Mouse (Mus musculus) CH12.LX (cell line): Measurements from ENCODE around the gene AC140267.1. TPM values are rescaled to one million over a fixed set of nuclear protein-coding genes. Genes with fewer than 3 reads are reported as not detected.
A peak's percentile ranks its signal among the peaks of the same experiment; 100 is the strongest.

Source experiments
- DNase-seq: peaks from one replicate; pipeline ENCODE4 v3.0.0-alpha.2; 2013; ENCODE audit errors: extremely low read depth
- H3K27ac ChIP-seq: 2 replicates; pipeline ENCODE4 v1.5.1; 2012; ENCODE audit warnings: low read depth, mild to moderate bottlenecking, control low read depth, moderate library complexity; ENCODE audit not compliant: insufficient read depth
- H3K27me3 ChIP-seq: replicated peaks from 2 replicates; pipeline ENCODE3; 2012; ENCODE audit warnings: inconsistent platforms
- H3K36me3 ChIP-seq, 2 experiments: replicated peaks in 1 of 2; 2 replicates each; pipeline versions ENCODE3 to v1.6.1; 2012; ENCODE audit warnings: inconsistent platforms in 1 of 2, low read length in 1 of 2, mild to moderate bottlenecking in 1 of 2, mixed read lengths in 1 of 2, moderate library complexity in 1 of 2; ENCODE audit not compliant: control insufficient read depth in 1 of 2, insufficient read depth in 1 of 2
- H3K4me1 ChIP-seq, 2 experiments: 2 replicates each; pipeline ENCODE4 v1.6.1; 2012; ENCODE audit warnings: inconsistent platforms in 1 of 2, moderate library complexity in 1 of 2; ENCODE audit not compliant: insufficient read depth in 2 of 2, control insufficient read depth in 1 of 2
- H3K4me2 ChIP-seq: 2 replicates; pipeline ENCODE4 v1.6.1; 2012; ENCODE audit warnings: low read depth, mild to moderate bottlenecking, control low read depth; ENCODE audit not compliant: poor library complexity, insufficient read depth, severe bottlenecking
- H3K4me3 ChIP-seq, 3 experiments: fragments of 150-350 bp in 1 of 3; sonication (generic) in 1 of 3; replicated peaks in 1 of 3; 2 replicates each; pipeline versions ENCODE3 to v1.5.1; 2011 to 2012; ENCODE audit warnings: low read depth in 2 of 3, low read length in 2 of 3, mild to moderate bottlenecking in 2 of 3, moderate library complexity in 2 of 3, control low read depth in 1 of 3, improper control_type of control experiment in 1 of 3, inconsistent platforms in 1 of 3, mixed read lengths in 1 of 3; ENCODE audit not compliant: poor library complexity in 1 of 3
- H3K79me2 ChIP-seq: replicated peaks from 2 replicates; pipeline ENCODE4 v1.6.1; 2012; ENCODE audit warnings: mild to moderate bottlenecking, moderate library complexity; ENCODE audit not compliant: control insufficient read depth, poor library complexity, insufficient read depth, severe bottlenecking; ENCODE audit errors: extremely low read depth
- H3K9ac ChIP-seq: 2 replicates; pipeline ENCODE4 v1.6.1; 2012; ENCODE audit warnings: low read depth, mild to moderate bottlenecking, control low read depth, moderate library complexity; ENCODE audit not compliant: insufficient read depth
- H3K9me3 ChIP-seq: replicated peaks from 2 replicates; pipeline ENCODE3; 2012; ENCODE audit warnings: low read length, inconsistent platforms, mixed read lengths
- BHLHE40 ChIP-seq: IDR thresholded peaks from 2 replicates; pipeline ENCODE4 v1.6.1; 2011; ENCODE audit warnings: mild to moderate bottlenecking, low read depth, low read length, improper control_type of control experiment
- CHD1 ChIP-seq: IDR thresholded peaks from 2 replicates; pipeline ENCODE4 v1.6.1; 2012; ENCODE audit warnings: low read depth, low read length, improper control_type of control experiment, inconsistent platforms
- CHD2 ChIP-seq: IDR thresholded peaks from 2 replicates; pipeline ENCODE4 v1.6.1; 2011; ENCODE audit warnings: low read length, improper control_type of control experiment
- CTCF ChIP-seq, 2 experiments: IDR thresholded peaks in 1 of 2; conservative IDR thresholded peaks in 1 of 2; 2 replicates each; pipeline ENCODE4 v1.5.1; 2011 to 2012; ENCODE audit warnings: low read depth in 2 of 2, low read length in 2 of 2, improper control_type of control experiment in 1 of 2, inconsistent platforms in 1 of 2, mild to moderate bottlenecking in 1 of 2, moderate library complexity in 1 of 2
- E2F4 ChIP-seq: IDR thresholded peaks from 2 replicates; pipeline ENCODE4 v1.6.1; 2011; ENCODE audit warnings: low read depth, low read length, improper control_type of control experiment; ENCODE audit not compliant: insufficient replicate concordance
- ELF1 ChIP-seq: IDR thresholded peaks from 2 replicates; pipeline ENCODE4 v1.6.1; 2014; ENCODE audit warnings: low read depth, mild to moderate bottlenecking, inconsistent platforms, low read length, improper control_type of control experiment
- EP300 ChIP-seq: IDR thresholded peaks from 2 replicates; pipeline ENCODE4 v1.6.1; 2011; ENCODE audit warnings: low read length, improper control_type of control experiment
- ETS1 ChIP-seq: conservative IDR thresholded peaks from 2 replicates; pipeline ENCODE4 v1.6.1; 2012; ENCODE audit warnings: low read depth, mild to moderate bottlenecking, inconsistent platforms, low read length, improper control_type of control experiment, moderate library complexity
- GABPA ChIP-seq: IDR thresholded peaks from 2 replicates; pipeline ENCODE4 v1.6.1; 2012; ENCODE audit warnings: low read depth, low read length, improper control_type of control experiment, inconsistent platforms; ENCODE audit not compliant: insufficient replicate concordance
- HCFC1 ChIP-seq: IDR thresholded peaks from 2 replicates; pipeline ENCODE4 v1.6.1; 2012; ENCODE audit warnings: low read depth, mild to moderate bottlenecking, inconsistent platforms, low read length, improper control_type of control experiment
- IRF4 ChIP-seq: IDR thresholded peaks from 2 replicates; pipeline ENCODE4 v1.6.1; 2014; ENCODE audit warnings: low read depth, mild to moderate bottlenecking, inconsistent platforms, low read length, improper control_type of control experiment
- JUN ChIP-seq: IDR thresholded peaks from 2 replicates; pipeline ENCODE4 v1.6.1; 2011; ENCODE audit warnings: low read depth, mild to moderate bottlenecking, low read length, improper control_type of control experiment, moderate library complexity; ENCODE audit not compliant: insufficient read depth
- JUND ChIP-seq: conservative IDR thresholded peaks from 2 replicates; pipeline ENCODE4 v1.6.1; 2011; ENCODE audit warnings: low read depth, low read length, improper control_type of control experiment
- KAT2A ChIP-seq: IDR thresholded peaks from 2 replicates; pipeline ENCODE4 v1.6.1; 2012; ENCODE audit warnings: low read length, improper control_type of control experiment, inconsistent platforms; ENCODE audit not compliant: insufficient replicate concordance
- MAFK ChIP-seq: IDR thresholded peaks from 2 replicates; pipeline ENCODE4 v1.6.1; 2011; ENCODE audit warnings: low read length, improper control_type of control experiment; ENCODE audit not compliant: insufficient replicate concordance
- MAX ChIP-seq: IDR thresholded peaks from 2 replicates; pipeline ENCODE4 v1.6.1; 2011; ENCODE audit warnings: low read length, improper control_type of control experiment
- MAZ ChIP-seq: IDR thresholded peaks from 2 replicates; pipeline ENCODE4 v1.6.1; 2012; ENCODE audit warnings: low read depth, mild to moderate bottlenecking, inconsistent platforms, low read length, improper control_type of control experiment, moderate library complexity
- MEF2A ChIP-seq: IDR thresholded peaks from 2 replicates; pipeline ENCODE4 v1.6.1; 2014; ENCODE audit warnings: low read depth, mild to moderate bottlenecking, inconsistent platforms, low read length, improper control_type of control experiment, borderline replicate concordance
- MXI1 ChIP-seq: IDR thresholded peaks from 2 replicates; pipeline ENCODE4 v1.6.1; 2011; ENCODE audit warnings: mild to moderate bottlenecking, low read depth, low read length, improper control_type of control experiment
- MYC ChIP-seq: IDR thresholded peaks from 2 replicates; pipeline ENCODE4 v1.6.1; 2011; ENCODE audit warnings: low read depth, mild to moderate bottlenecking, improper control_type of control experiment, low read length
- NELFE ChIP-seq: IDR thresholded peaks from 2 replicates; pipeline ENCODE4 v1.6.1; 2011; ENCODE audit warnings: low read depth, low read length, improper control_type of control experiment
- NRF1 ChIP-seq: IDR thresholded peaks from 2 replicates; pipeline ENCODE4 v1.6.1; 2014; ENCODE audit warnings: low read depth, mild to moderate bottlenecking, inconsistent platforms, low read length, improper control_type of control experiment, moderate library complexity
- PAX5 ChIP-seq: IDR thresholded peaks from 2 replicates; pipeline ENCODE4 v1.6.1; 2012; ENCODE audit warnings: low read length, inconsistent platforms, mixed read lengths
- POLR2A ChIP-seq: IDR thresholded peaks from 2 replicates; pipeline ENCODE4 v1.6.1; 2011; ENCODE audit warnings: low read depth, mild to moderate bottlenecking, improper control_type of control experiment, low read length
- POLR2AphosphoS2 ChIP-seq: IDR thresholded peaks from 2 replicates; pipeline ENCODE4 v1.6.1; 2011; ENCODE audit warnings: low read depth, low read length, improper control_type of control experiment
- RAD21 ChIP-seq: IDR thresholded peaks from 2 replicates; pipeline ENCODE4 v1.6.1; 2011; ENCODE audit warnings: low read depth, mild to moderate bottlenecking, low read length, improper control_type of control experiment, moderate library complexity
- RCOR1 ChIP-seq: conservative IDR thresholded peaks from 2 replicates; pipeline ENCODE4 v1.6.1; 2012; ENCODE audit warnings: low read depth, mild to moderate bottlenecking, inconsistent platforms, low read length, improper control_type of control experiment
- SIN3A ChIP-seq: IDR thresholded peaks from 2 replicates; pipeline ENCODE4 v1.6.1; 2012; ENCODE audit warnings: low read length, improper control_type of control experiment, inconsistent platforms
- SMC3 ChIP-seq: IDR thresholded peaks from 2 replicates; pipeline ENCODE4 v1.6.1; 2011; ENCODE audit warnings: low read depth, low read length, improper control_type of control experiment
- TBP ChIP-seq: conservative IDR thresholded peaks from 2 replicates; pipeline ENCODE4 v1.6.1; 2011; ENCODE audit warnings: low read depth, low read length, improper control_type of control experiment
- TCF12 ChIP-seq: IDR thresholded peaks from 2 replicates; pipeline ENCODE4 v1.6.1; 2014; ENCODE audit warnings: low read depth, mild to moderate bottlenecking, inconsistent platforms, low read length, improper control_type of control experiment
- UBTF ChIP-seq: IDR thresholded peaks from 2 replicates; pipeline ENCODE4 v1.6.1; 2012; ENCODE audit warnings: low read depth, mild to moderate bottlenecking, inconsistent platforms, low read length, improper control_type of control experiment, moderate library complexity
- USF1 ChIP-seq: IDR thresholded peaks from 2 replicates; pipeline ENCODE4 v1.6.1; 2014; ENCODE audit warnings: low read depth, mild to moderate bottlenecking, inconsistent platforms, low read length, improper control_type of control experiment
- USF2 ChIP-seq: conservative IDR thresholded peaks from 2 replicates; pipeline ENCODE4 v1.6.1; 2011; ENCODE audit warnings: low read depth, low read length, improper control_type of control experiment
- ZC3H11A ChIP-seq: IDR thresholded peaks from 2 replicates; pipeline ENCODE4 v1.6.1; 2012; ENCODE audit warnings: low read depth, mild to moderate bottlenecking, inconsistent platforms, low read length, improper control_type of control experiment
- ZKSCAN1 ChIP-seq: IDR thresholded peaks from 2 replicates; pipeline ENCODE4 v1.6.1; 2012; ENCODE audit warnings: low read depth, inconsistent platforms, low read length, improper control_type of control experiment, borderline replicate concordance
- ZMIZ1 ChIP-seq: IDR thresholded peaks from 2 replicates; pipeline ENCODE4 v1.6.1; 2012; ENCODE audit warnings: low read depth, mild to moderate bottlenecking, inconsistent platforms, low read length, improper control_type of control experiment
- ZNF384 ChIP-seq: IDR thresholded peaks from 2 replicates; pipeline ENCODE4 v1.6.1; 2012; ENCODE audit warnings: low read depth, low read length, improper control_type of control experiment, inconsistent platforms
- dilution Hi-C: fragments of 300-500 bp; cut with MboI; formaldehyde crosslinking; loops from 2 replicates; pipeline ENCODE4 v1.14.3; 2020; ENCODE audit warnings: low sequenced_read_pairs; ENCODE audit not compliant: extremely low pct_unique_long_range_greater_than_20kb, extremely low pct_ligation_motif_present
- in situ Hi-C: fragments of 300-500 bp; cut with MboI; formaldehyde crosslinking; loops from 3 replicates; pipeline ENCODE4 v1.14.3; 2019; ENCODE audit warnings: low sequenced_read_pairs, low pct_ligation_motif_present, low pct_unique_long_range_greater_than_20kb, mixed read lengths
- polyA plus RNA-seq: library from polyadenylated mRNA; unstranded; fragments of >175 nt; gene quantifications from 2 replicates; pipeline ENCODE4 v1.2.1, GENCODE M21; 2012; ENCODE audit warnings: low read depth; ENCODE audit not compliant: insufficient read length
- total RNA-seq, 2 experiments: library from RNA; depleted of rRNA; stranded (reverse); fragments of 300-350 nt in 1 of 2; fragments of >200 nt in 1 of 2; gene quantifications; 2 replicates each; pipeline ENCODE4 v1.2.3; 2012 to 2014

AC140267.1 gene
- total and polyA plus RNA-seq, 3 experiments, result not detected

DNA sequence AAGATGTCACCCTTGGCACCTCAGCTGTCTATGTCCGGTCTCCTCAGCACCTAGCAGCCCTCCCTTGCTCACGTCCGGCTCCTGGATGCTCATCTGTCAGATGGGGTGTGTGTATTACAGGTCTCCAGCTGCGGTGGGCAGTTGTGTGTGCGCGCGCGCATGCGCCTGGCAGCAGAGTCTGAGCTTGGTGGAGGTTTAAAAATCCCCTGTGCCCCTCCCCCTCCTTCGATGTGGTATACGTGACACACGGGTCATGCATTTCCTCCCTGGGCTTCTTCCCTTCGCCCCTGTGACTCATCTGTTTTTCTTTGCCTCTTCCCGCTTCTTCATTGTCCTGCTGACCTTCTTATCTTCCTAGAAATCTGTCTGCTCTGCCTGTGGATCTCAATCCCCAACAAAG, 16.4 kb upstream of the AC140267.1 start:
- peak; percentile 96 for DNase-seq
- Histone ChIP-seq H3K4me3 (peak overlapping the region; percentile 49 to 61 (median 49)), H3K9ac (peak overlapping the region; percentile 77), H3K4me2 (peak overlapping the region; percentile 75), H3K27ac (peak overlapping the region; percentile 93), H3K27me3 (peaks cover 7% of the 10 kb centered on the region), H3K79me2 (no peaks in the 10 kb centered on the region), H3K36me3 (peaks cover 0 to 1% of the 10 kb centered on the region in 2 experiments), H3K4me1 (peaks cover 10 to 34% of the 10 kb centered on the region in 2 experiments), H3K9me3 (no peaks in the 10 kb centered on the region)
- in situ Hi-C loops (loop anchor here (5.0 kb wide), 1 partner anchor 38 kb away; the partner anchor contains the start of gene Atf4), dilution Hi-C loops (no loop called here)
- TF ChIP-seq UBTF (no peak), KAT2A (0 out of 2 replicates have a peak, but pooled peaks have one; percentile 38), USF1 (no peak), PAX5 (no peak), ZMIZ1 (no peak; the same call in 1 of the 2 replicates), ZC3H11A (no peak), MEF2A (peak; percentile 67; the same call in 1 of the 2 replicates), POLR2A (peak; percentile 72), NELFE (peak; percentile 88), MYC (peak; percentile 84), CHD1 (no peak), E2F4 (no peak), NRF1 (peak; percentile 99), JUND (no peak), HCFC1 (peak; percentile 53), SMC3 (no peak), JUN (peak; percentile 36; the same call in 1 of the 2 replicates), TBP (peak; percentile 77; the same call in 1 of the 2 replicates), POLR2AphosphoS2 (no peak), RAD21 (no peak), MAX (peak; percentile 67; the same call in 1 of the 2 replicates), ETS1 (peak; percentile 89), RCOR1 (no peak; the same call in 1 of the 2 replicates), EP300 (peak; percentile 80), SIN3A (no peak; the same call in none of the 2 replicates), ELF1 (peak; percentile 68), CHD2 (peak; percentile 92), TCF12 (peak; percentile 88), USF2 (no peak), IRF4 (peak; percentile 78; the same call in 1 of the 2 replicates), MAFK (peak; percentile 52; the same call in 1 of the 2 replicates), MAZ (no peak), CTCF (conservative IDR thresholded peaks at IDR 0.05 in 1 of 2, IDR thresholded peaks at IDR 0.05 in 1 of 2; ENCODE audit: low read depth in 2 of 2, low read length in 2 of 2) (no peak), MXI1 (peak; percentile 73; the same call in 1 of the 2 replicates), GABPA (no peak), ZNF384 (no peak), ZKSCAN1 (no peak), BHLHE40 (peak; percentile 94)
